Mouse (Mus musculus) embryonic facial prominence, embryonic 12.5 days (tissue): ENCODE results near the gene Dnm1. TPM values are rescaled to one million over a fixed set of nuclear protein-coding genes. Genes with fewer than 3 reads are reported as not detected.

ENCODE experiments used
- ATAC-seq: fragments of 200-750 bp; cut with Nextera tagmentation; 2 replicates; pipeline ENCODE4 v1.8.0; 2017; ENCODE audit not compliant: insufficient number of reproducible peaks, insufficient read depth, low FRiP score, low TSS enrichment
- H3K27ac ChIP-seq: fragments of 300-500 bp; sonication (generic); 2 replicates; pipeline ENCODE4 v1.5.1; 2016; ENCODE audit warnings: mild to moderate bottlenecking
- H3K27me3 ChIP-seq: fragments of 300-500 bp; sonication (generic); 2 replicates; pipeline ENCODE4 v1.6.1; 2016; ENCODE audit warnings: mild to moderate bottlenecking, moderate library complexity
- H3K36me3 ChIP-seq: fragments of 300-500 bp; sonication (generic); 2 replicates; pipeline ENCODE4 v1.6.1; 2016; ENCODE audit warnings: mild to moderate bottlenecking
- H3K4me1 ChIP-seq: fragments of 300-500 bp; sonication (generic); 2 replicates; pipeline ENCODE4 v1.6.1; 2016
- H3K4me2 ChIP-seq: fragments of 300-500 bp; sonication (generic); replicated peaks from 2 replicates; pipeline ENCODE4 v1.6.1; 2016; ENCODE audit warnings: mild to moderate bottlenecking, moderate library complexity
- H3K4me3 ChIP-seq: fragments of 300-500 bp; sonication (generic); 2 replicates; pipeline ENCODE4 v1.5.1; 2016; ENCODE audit warnings: mild to moderate bottlenecking
- H3K9ac ChIP-seq: fragments of 300-500 bp; sonication (generic); 2 replicates; pipeline ENCODE4 v1.6.1; 2016; ENCODE audit warnings: mild to moderate bottlenecking, moderate library complexity
- H3K9me3 ChIP-seq: fragments of 300-500 bp; sonication (generic); 2 replicates; pipeline ENCODE4 v1.6.1; 2016; ENCODE audit warnings: mild to moderate bottlenecking, moderate library complexity
- WGBS: fragments of 180-500 bp; shearing (Covaris S2); methylation state at CpG from one replicate; pipeline ENCODE4 v1.1.7; 2016; 5-methylcytosine and 5-hydroxymethylcytosine counted together
- microRNA-seq: library from miRNA; unstranded; fragments of <30 nt; microRNA quantifications from one replicate; pipeline ENCODE4, GENCODE M21; 2017
- polyA plus RNA-seq: library from polyadenylated mRNA; unstranded; fragments of >200 nt; fragmentation: Nextera tagmentation; extraction: Ambion mirVana; gene quantifications from 2 replicates; pipeline ENCODE4 v1.2.1, GENCODE M21; 2016

Gene Dnm1
- polyA plus RNA-seq, 1 experiment from 2014 or later: 45.0 TPM

DNA sequence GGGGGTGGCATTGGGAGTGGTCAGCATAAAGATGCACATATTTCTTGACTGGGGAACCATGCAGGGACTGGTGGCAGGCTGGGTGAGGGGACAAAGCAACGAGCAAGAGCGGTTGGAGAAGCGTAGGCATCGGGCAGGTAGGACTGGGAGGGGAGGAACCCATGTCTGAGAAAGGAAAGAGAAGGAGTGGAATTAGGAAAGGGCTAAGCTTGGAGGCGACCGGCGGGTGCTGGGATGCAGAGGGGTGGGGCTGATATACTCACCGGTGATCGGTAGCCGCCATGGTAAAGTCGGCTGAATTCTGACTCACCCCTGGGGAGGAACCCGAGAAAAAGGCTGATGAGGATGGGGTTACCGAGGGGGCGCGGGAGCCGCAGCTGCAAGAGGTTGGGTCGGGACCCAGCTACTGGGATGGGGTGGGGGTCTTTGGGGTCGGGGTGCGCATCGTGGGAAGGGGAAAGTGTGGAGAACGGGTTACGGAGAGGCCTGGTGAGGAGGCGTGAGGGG is 65.8 kb downstream of the Dnm1 start, which contains the start of gene Golga2:
TSS of gene Golga2 (plus strand) at position 51 of the 507 bp plus-strand sequence.
- Histone ChIP-seq H3K27ac (peak within 1 kb of the TSS; percentile 76), H3K4me1 (peaks cover 19% of the 10 kb centered on the region), H3K27me3 (no peaks in the 10 kb centered on the region)

DNA sequence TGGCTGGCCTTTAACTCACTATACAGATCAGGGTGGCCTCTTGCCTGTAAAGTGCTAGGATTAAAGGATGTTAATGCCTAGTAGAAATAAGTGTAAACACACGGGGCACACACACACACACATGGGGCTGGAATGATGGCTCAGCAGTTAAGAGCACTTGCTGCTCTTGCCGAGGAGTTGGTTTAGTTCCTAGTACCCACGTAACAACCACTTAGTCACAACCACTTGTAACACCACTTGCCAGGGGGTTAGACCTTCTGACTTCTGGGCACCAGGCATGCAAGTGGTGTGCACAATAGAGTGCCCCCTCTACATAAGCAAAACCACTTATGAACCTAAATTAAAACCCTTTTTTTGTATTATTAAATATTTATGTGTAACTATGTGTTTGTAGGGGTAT is 69.2 kb downstream of the Dnm1 start:
- ATAC-seq: no peak
- H3K4me3 ChIP-seq: no peak overlapping the region
- no peak overlapping the region for H3K27ac ChIP-seq
- H3K4me1 ChIP-seq: peaks cover 14% of the 10 kb centered on the region
- no peak overlapping the region for H3K9ac ChIP-seq
- H3K27me3 ChIP-seq: no peaks in the 10 kb centered on the region
- peaks cover 63% of the 10 kb centered on the region for H3K36me3 ChIP-seq
- H3K4me2 ChIP-seq: no peak overlapping the region
- 90% methylated on average over 3 of the region's 3 CpGs for WGBS
- H3K9me3 ChIP-seq: no peaks in the 10 kb centered on the region

More for the DNA sequence above, 65.8 kb downstream of the Dnm1 start, which contains the start of gene Golga2:
- Histone ChIP-seq H3K9me3 (no peaks in the 10 kb centered on the region), H3K4me2 (peak within 1 kb of the TSS; percentile 87), H3K9ac (peak within 1 kb of the TSS; percentile 96), H3K4me3 (peak within 1 kb of the TSS; percentile 98), H3K36me3 (peaks cover 33% of the 10 kb centered on the region)
- WGBS: 1% methylated on average over 23 of the region's 23 CpGs
- ATAC-seq: peak; percentile 18; the same call in 1 of the 2 replicates

DNA sequence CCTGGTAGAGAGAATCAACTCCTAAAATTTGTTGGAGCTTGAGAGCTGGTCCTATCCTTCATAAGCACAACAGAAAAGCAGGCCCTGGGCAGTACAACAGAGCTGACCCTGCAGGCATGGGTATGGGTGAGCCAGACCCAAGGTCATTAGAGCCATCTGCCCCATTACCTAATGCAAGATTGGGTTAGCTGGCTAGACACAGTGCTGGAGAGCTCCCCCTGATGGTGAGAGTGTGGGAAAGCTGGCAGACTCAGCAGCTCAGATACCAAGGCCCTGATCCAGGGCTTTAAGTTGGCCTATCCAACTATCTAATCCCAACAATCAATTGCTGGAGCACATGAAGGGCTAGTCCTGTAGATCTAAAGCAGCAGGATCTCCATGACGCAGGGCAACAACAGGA is 70.4 kb downstream of the Dnm1 start:
- H3K36me3 ChIP-seq: peaks cover 74% of the 10 kb centered on the region
- WGBS: 93% methylated on average over 1 of the region's 1 CpGs
- no peak overlapping the region for H3K9ac ChIP-seq
- ATAC-seq: no peak
- H3K4me1 ChIP-seq: peaks cover 9% of the 10 kb centered on the region
- H3K9me3 ChIP-seq: no peaks in the 10 kb centered on the region
- no peaks in the 10 kb centered on the region for H3K27me3 ChIP-seq
- no peak overlapping the region for H3K27ac ChIP-seq
- H3K4me3 ChIP-seq: no peak overlapping the region
- no peak overlapping the region for H3K4me2 ChIP-seq

DNA sequence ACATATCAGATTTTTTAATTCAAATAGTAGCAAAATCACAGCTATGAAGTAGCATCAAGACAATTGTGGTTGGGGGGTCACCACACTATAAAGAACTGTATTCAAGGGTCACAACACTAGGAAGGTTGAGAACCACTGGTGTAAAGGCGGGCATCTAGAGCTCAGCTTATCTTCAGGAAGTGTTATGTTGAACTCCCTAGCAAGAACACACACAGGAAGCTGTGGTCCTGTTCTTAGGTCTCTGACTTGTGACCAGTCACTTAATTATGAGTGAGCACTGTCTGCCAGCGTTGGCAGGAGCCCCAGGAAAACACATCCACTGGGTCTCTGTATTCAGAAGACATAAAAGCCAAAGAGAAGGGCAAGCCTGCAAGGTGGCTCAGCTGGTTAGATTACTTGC is 70.8 kb downstream of the Dnm1 start:
- Histone ChIP-seq H3K36me3 (peaks cover 77% of the 10 kb centered on the region), H3K27ac (no peak overlapping the region), H3K27me3 (no peaks in the 10 kb centered on the region), H3K4me3 (no peak overlapping the region), H3K9ac (no peak overlapping the region), H3K4me1 (peaks cover 9% of the 10 kb centered on the region), H3K4me2 (no peak overlapping the region), H3K9me3 (no peaks in the 10 kb centered on the region)
- no peak for ATAC-seq
- WGBS: 90% methylated on average over 2 of the region's 2 CpGs

DNA sequence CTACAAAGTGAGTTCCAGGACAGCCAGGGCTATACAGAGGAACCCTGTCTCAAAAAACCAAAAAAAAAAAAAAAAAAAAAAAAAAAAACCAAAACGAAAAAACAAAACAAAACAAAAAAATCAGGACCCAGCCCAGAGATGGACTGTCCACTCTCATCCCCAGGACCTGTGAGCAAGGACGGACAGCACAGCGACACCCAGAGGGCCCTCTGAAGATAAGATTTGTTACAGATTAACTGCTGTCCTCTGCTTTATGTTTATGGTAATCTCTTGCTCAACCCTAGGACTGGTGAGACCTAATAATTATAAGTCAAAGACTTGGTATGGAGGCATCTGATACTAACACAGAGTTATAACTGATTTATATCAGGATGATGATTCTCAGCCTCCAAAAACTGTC is 77.3 kb downstream of the Dnm1 start:
- Histone ChIP-seq H3K4me1 (no peaks in the 10 kb centered on the region), H3K9me3 (no peaks in the 10 kb centered on the region), H3K9ac (no peak overlapping the region), H3K36me3 (peaks cover 32% of the 10 kb centered on the region), H3K4me2 (no peak overlapping the region), H3K4me3 (no peak overlapping the region), H3K27ac (no peak overlapping the region), H3K27me3 (no peaks in the 10 kb centered on the region)
- no peak for ATAC-seq
- WGBS: 83% methylated on average over 3 of the region's 3 CpGs

DNA sequence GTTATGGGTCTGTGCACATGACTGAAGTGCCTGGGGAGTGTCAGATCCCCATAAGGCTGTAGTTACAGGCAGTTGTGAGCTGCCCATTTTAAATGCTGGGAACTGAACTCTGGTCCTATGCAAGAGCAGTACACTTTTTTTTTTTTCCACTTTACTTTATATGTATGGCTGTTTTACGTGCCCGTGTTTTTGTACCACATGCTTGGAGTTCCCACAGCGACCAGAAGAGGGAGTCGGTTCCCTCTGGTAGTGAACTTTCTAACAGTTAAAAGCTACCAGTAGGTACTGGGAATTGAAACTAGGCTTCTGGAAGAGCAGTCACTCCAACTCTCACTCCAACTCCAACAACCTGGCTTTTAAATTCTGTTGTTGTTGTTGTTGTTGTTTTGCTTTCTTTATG is 92.5 kb downstream of the Dnm1 start:
- Histone ChIP-seq H3K27ac (no peak overlapping the region), H3K4me3 (peak overlapping the region; percentile 78; the same call in 1 of the 2 replicates), H3K36me3 (peaks cover 26% of the 10 kb centered on the region), H3K27me3 (no peaks in the 10 kb centered on the region), H3K4me2 (no peak overlapping the region), H3K4me1 (peaks cover 7% of the 10 kb centered on the region), H3K9ac (no peak overlapping the region), H3K9me3 (no peaks in the 10 kb centered on the region)
- 24% methylated on average over 4 of the region's 4 CpGs for WGBS
- no peak for ATAC-seq

DNA sequence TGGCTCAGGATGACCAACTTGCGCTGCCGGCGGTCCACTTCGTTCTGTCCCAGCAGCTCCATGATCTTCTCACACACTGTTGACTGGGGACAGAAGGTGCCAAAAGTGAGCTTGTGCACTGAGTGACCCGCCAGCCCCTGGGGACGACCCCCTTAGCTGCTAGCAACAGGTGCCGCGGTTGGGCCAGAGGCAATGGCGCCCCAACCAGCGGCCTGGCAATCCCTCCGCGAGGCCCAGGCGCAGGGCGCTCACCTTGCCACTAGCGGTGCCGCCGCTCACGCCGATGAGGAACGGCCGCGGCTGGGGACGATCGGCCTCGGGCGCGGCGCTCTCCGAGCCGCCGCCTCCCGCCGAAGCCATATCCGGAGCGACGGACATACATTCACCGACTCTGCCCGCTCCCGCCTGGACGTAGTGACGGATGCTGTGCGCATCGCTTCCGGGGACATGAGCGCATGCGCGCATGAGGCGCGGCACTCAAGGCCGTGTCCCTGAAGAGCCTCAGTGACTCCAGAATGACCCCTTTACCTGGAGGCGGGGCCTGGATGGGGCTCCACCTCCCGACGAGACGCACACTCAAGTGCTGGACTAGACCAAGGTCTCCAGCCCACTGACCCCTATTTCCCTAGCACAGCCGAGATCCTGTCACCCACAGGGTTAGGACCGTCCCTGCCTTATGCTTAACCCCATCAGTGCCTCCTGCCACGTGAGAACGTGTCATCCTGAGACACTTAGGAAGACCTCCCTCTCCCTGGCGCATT is 93.3 kb downstream of the Dnm1 start, which contains the start of gene Uck1:
TSS of gene Uck1 (minus strand) at position 503 of the 761 bp plus-strand sequence.
- peak; percentile 84 for ATAC-seq
- H3K27ac ChIP-seq: 0 out of 2 replicates have a peak within 1 kb of the TSS, but pooled peaks have one; percentile 0
- no peaks in the 10 kb centered on the region for H3K9me3 ChIP-seq
- H3K36me3 ChIP-seq: peaks cover 27% of the 10 kb centered on the region
- 2% methylated on average over 59 of the region's 59 CpGs for WGBS
- H3K9ac ChIP-seq: peak within 1 kb of the TSS; percentile 82
- no peaks in the 10 kb centered on the region for H3K27me3 ChIP-seq
- H3K4me3 ChIP-seq: peak within 1 kb of the TSS; percentile 78
- peaks cover 7% of the 10 kb centered on the region for H3K4me1 ChIP-seq
- peak within 1 kb of the TSS; percentile 58 for H3K4me2 ChIP-seq

DNA sequence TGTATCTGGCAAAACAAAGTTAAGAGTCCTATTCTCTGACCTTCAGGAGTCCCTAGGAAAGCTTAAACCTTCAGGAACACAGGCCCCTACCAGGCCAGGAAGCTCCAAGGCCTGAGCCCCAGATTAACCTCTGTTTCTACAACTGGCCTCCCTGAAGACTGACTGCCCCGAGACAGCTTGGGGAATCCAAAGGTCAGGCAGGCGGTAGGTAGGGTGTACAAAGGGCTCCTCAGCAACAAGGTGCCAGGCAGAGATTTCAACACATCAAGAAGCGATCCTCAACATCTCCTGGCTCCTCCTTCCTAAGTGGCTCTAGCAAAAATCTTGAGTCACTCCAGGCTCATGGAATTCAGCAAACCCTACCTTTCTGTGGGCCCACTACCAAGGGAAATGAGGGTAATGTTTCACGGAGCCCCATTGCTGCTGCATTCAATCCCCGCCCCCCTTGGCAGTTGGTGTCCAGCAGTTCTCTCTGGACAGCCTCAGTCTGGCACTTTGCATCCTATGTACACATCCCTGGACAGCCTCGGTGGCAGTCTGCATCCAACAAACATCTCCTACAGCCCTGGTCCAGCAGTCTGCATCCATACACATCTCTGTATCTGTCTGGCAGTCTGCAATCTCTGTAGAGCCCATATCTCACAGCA is 94.1 kb downstream of the Dnm1 start:
- WGBS: 50% methylated on average over 6 of the region's 6 CpGs
- Histone ChIP-seq H3K36me3 (peaks cover 35% of the 10 kb centered on the region), H3K4me2 (peak overlapping the region; percentile 58), H3K4me1 (peaks cover 7% of the 10 kb centered on the region), H3K27ac (no peak overlapping the region), H3K9me3 (no peaks in the 10 kb centered on the region), H3K27me3 (no peaks in the 10 kb centered on the region), H3K4me3 (peak overlapping the region; percentile 78), H3K9ac (peak overlapping the region; percentile 82)
- ATAC-seq: no peak

Small RNAs within 50 kb of the gene (microRNA-seq; reads per million reads assigned to microRNA genes)
- gene Gm23363 (1.3 reads per million), gene Mir199b (1,982 reads per million, percentile 82 among the genes with 10 or more reads in this experiment)

Other genes with a start within 250 kb of the Dnm1 start
- gene Prrc2b, start 202.3 kb downstream of the Dnm1 start, polyA plus RNA-seq: 81.8 and 83.2 TPM in 2 replicates
- gene Pomt1, start 116.7 kb downstream of the Dnm1 start, polyA plus RNA-seq: 30.2 and 32.1 TPM in 2 replicates
- gene Uck1, start 93.2 kb downstream of the Dnm1 start, polyA plus RNA-seq: 69.9 and 81.5 TPM in 2 replicates
- gene Golga2, start 66.0 kb downstream of the Dnm1 start, polyA plus RNA-seq: 27.4 and 29.7 TPM in 2 replicates
- gene Swi5, start 65.3 kb downstream of the Dnm1 start, polyA plus RNA-seq: 413 TPM in 2 replicates
- 50.6 and 57.8 TPM in 2 replicates for gene Ciz1, start 1.0 kb downstream of the Dnm1 start, polyA plus RNA-seq
- gene 1110008P14Rik, start 28.6 kb upstream of the Dnm1 start, polyA plus RNA-seq: 53.9 and 54.6 TPM in 2 replicates
- gene Lcn2, start 34.9 kb upstream of the Dnm1 start, polyA plus RNA-seq: 1.3 and 1.4 TPM in 2 replicates
- 36.1 and 36.9 TPM in 2 replicates for gene Ptges2, start 42.6 kb upstream of the Dnm1 start, polyA plus RNA-seq
- 6.1 and 6.3 TPM in 2 replicates for gene Naif1, start 97.1 kb upstream of the Dnm1 start, polyA plus RNA-seq
- 30.2 and 31.5 TPM in 2 replicates for gene Slc25a25, start 98.1 kb upstream of the Dnm1 start, polyA plus RNA-seq
- gene Fam102a, start 182.0 kb upstream of the Dnm1 start, polyA plus RNA-seq: 14.2 and 17.0 TPM in 2 replicates
- 110 and 113 TPM in 2 replicates for gene Dpm2, start 217.5 kb upstream of the Dnm1 start, polyA plus RNA-seq
- 2.9 and 3.4 TPM in 2 replicates for gene Pip5kl1, start 221.5 kb upstream of the Dnm1 start, polyA plus RNA-seq
- 0.29 TPM in 1 of 2 replicates, not detected in the other for gene 9430097D07Rik, start 222.3 kb upstream of the Dnm1 start, polyA plus RNA-seq
- 32.7 and 36.5 TPM in 2 replicates for gene St6galnac4, start 233.8 kb upstream of the Dnm1 start, polyA plus RNA-seq
- gene St6galnac6, start 246.4 kb upstream of the Dnm1 start, polyA plus RNA-seq: 26.4 and 28.1 TPM in 2 replicates